Mouse (Mus musculus) embryonic stem cell, embryonic (primary cell): ENCODE measurements at regions not wholly inside any gene's neighbourhood (a gene's known extent, or its start where the extent isn't known, plus 50 kb on each side); places are given as distances from the start of the nearest gene placed in this dataset.
"Not testable (repeated sequence)": the region's sequence is repeated elsewhere in the genome, so short reads cannot be mapped to it uniquely, and the experiment has no call there.

Source experiments
- CTCF ChIA-PET, 4 experiments: fragments of 300-600 bp in 2 of 4; fragments of 350-600 bp in 2 of 4; sonication (Branson Sonifier 250); formaldehyde crosslinking; loops; one replicate each; lab custom pipeline; 2022; ENCODE audit warnings: inconsistent platforms in 2 of 4; lab: Charles Lee
- POLR2A ChIA-PET, 4 experiments: fragments of 300-600 bp in 2 of 4; fragments of 350-600 bp in 2 of 4; sonication (Branson Sonifier 250); formaldehyde crosslinking; loops; one replicate each; lab custom pipeline; 2022; ENCODE audit warnings: antibody characterized with exemption in 4 of 4, inconsistent platforms in 1 of 4; lab: Charles Lee

DNA sequence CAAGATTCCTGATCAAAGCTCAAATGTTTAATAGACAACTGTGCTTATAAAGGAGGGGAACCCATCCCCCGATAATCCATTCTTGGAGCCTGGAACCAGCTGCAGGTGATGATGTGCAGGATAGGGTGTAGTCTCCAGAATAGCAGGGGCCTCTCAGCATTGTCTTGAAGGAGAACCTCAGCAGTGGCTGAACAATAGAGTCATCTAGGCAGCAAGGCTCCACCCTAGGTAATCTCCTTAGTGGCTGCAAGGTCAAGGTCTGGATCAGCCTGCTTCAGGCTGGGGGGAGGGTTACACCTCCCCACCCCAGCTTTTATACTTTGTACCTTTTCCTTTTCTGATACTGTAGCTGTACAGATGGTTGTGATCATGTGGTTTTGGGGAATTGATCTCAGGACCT lies 116.8 kb upstream of the Mettl4 start:
- ChIA-PET CTCF (interaction anchor here in 2 of 4 experiments (0.6 kb wide), 2 partner anchors 12 to 16 kb away, joined by 3 read pairs; no protein-coding TSS in a partner anchor), POLR2A (interaction anchor here (0.6 to 4.6 kb wide), 20 partner anchors 9 to 824 kb away, joined by 3 to 70 read pairs (median 6); partner anchors contain the start of gene Mettl4 (in 3 of the 4))

DNA sequence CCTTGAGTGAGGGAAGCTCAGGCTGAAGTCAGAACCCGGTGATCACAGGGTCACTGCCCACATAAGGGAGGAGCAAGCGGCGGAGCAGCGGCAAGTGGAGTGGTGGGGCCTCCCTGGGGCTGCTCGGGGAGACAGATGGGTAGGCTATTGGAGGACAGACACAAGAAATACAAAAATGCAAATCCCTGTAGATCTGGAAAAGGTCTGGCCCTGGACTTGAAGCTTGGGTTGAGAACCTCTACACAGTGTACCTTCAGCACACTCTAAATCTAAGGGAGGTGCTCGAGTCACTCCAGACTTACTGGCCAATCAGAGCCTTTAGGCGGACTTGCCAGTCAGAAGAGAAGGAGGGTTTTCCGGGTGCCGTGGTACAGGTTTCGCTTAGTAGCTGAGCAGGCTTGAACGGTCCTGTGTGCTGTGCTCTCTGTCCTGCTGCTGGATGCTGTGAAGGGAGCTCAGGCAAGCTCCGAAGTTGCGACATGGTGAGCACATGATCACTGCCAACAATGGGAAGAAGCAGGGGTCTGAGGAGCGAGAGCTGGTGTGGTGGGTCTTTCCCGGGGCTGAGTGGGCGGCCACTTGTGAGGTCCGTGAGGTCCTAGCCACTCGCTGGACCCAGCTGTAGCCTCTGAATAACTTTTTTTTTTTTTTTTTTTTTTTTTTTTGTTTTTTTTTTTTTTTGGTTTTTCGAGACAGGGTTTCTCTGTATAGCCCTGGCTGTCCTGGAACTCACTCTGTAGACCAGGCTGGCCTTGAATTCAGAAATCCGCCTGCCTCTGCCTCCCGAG lies 114.9 kb upstream of the Mettl4 start:
- CTCF ChIA-PET, result not testable (repeated sequence)
- POLR2A ChIA-PET, result interaction anchor here (0.7 to 4.6 kb wide), 28 partner anchors 8 to 924 kb away, joined by 3 to 70 read pairs (median 5); partner anchors contain the start of gene Mettl4 (in 3 of the 4)

DNA sequence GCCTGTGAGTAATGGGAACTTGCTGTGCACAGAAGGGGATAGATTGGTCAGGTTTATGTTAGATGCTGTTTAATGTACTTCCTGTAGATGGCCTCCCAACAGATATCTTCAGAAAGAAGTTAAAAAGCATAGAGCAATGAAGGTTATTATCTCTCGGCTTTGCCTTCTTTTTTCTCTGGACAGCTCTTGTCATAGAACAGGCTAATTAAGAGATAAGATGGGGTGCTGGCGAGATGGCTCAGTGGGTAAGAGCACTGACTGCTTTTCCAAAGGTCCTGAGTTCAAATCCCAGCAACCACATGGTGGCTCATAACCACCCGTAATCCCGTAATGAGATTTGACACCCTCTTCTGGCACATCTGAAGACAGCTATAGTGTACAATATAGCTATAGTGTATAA lies 104.9 kb upstream of the Mettl4 start:
- CTCF ChIA-PET, result interaction anchor here in 1 of 4 experiments (0.6 kb wide), 1 partner anchor 12 kb away, joined by 3 read pairs; no protein-coding TSS in a partner anchor
- POLR2A ChIA-PET, result not testable (repeated sequence)

DNA sequence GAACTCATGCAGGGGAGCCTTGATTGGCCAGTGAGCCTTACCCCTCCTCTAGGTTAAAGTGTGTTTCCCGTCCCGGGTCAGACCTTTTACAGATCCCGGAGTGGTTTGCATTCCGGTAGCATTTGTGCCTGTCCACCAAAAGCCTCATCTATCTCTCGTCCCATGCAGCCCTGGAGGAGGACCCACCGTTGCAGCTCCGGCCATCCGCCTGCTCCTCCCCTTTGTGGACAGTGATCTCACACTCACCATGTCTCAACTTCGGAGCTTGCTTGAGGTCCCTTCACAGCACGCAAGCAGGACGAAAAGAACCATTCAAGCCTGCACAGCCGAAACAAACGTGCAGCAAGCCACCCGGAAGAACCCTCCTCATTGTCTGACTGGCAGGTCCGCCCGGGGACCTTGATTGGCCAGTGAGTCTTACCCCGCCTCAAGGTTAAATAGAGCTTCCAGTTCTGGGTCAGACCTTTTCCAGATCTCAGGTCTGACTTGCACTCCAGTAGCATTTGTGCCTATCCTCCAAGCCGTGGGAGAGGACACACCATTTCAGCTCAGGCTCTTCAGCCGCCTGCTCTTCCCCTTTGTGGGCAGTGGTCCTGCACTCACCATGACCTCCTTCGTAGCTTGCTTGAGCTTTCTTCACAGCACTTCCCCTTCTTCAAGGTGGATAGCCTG lies 84.8 kb upstream of the Mettl4 start:
- POLR2A ChIA-PET, result interaction anchor here (0.6 to 2.5 kb wide), 32 partner anchors 8 to 183 kb away, joined by 3 to 70 read pairs (median 3); partner anchors contain the start of gene Mettl4 (in 2 of the 4)
- CTCF ChIA-PET, result interaction anchor here in 2 of 4 experiments (0.5 to 0.9 kb wide), 2 partner anchors 10 to 22 kb away, joined by 3 to 8 read pairs; no protein-coding TSS in a partner anchor

DNA sequence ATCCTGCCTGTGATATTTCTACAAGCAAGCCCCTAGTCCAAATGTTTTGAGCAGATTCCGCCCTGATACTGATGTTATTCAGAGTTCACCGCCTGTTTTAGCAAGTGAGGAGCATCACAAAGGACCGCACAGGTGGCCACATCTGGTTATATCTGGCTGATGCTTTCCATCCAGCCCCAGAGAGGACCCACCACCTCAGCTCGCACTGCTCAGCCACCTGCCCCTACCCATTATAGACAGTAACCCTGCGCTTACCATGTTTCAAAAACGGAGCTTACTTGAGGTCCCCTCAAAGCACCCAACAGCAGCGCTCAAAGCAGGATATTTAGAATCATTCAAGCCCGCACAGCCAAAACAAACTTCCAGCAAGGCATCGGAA lies 84.2 kb upstream of the Mettl4 start:
- ChIA-PET POLR2A (interaction anchor here (0.7 to 2.5 kb wide), 24 partner anchors 7 to 182 kb away, joined by 3 to 70 read pairs (median 4); partner anchors contain the start of gene Mettl4 (in 2 of the 4)), CTCF (interaction anchor here in 1 of 4 experiments (0.9 kb wide), 1 partner anchor 9 kb away, joined by 8 read pairs; no protein-coding TSS in a partner anchor)

DNA sequence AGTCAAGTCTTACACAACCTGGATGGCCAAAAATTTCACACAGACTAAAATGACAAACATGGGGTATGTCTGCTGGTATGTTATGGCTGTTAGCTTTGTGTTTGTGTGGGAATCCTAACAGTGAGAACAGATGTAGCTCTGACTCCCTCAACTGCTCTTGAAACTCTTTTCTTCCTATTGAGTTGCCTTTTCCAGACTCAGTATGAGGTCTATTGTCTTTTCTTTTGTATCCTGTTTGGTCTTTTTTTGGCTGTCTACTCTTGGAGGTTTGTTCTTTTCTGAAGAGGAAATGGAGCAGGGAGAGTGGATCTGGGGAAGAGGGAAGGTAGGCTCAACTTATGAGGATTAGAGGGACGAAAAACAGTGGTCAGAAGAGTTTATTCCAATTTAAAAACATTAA lies 76.6 kb upstream of the Mettl4 start:
- POLR2A ChIA-PET, result interaction anchor here in 2 of 4 experiments (0.6 to 3.5 kb wide), 4 partner anchors 8 to 39 kb away, joined by 3 to 13 read pairs (median 7); no protein-coding TSS in a partner anchor
- CTCF ChIA-PET, result not testable (repeated sequence)

DNA sequence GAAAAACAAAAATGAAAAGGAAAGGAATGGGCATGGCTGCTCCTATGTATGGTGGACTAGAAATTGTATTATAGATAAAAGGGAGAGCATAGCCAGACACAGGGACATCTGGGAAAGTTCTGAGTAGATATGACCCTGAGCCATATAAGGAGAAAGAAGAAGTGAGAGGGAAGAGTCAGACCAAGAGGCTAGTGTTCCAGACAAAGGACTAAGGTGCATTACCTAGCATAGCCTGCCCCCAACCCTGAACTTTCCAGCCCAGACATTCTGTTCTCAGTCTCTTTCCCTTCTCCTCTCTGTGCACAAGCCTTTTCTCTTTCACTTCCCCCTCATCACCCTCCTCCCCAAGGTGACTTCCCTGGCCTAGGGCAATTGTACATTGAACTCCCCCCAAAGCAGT lies 58.9 kb upstream of the Mettl4 start:
- ChIA-PET CTCF (no interaction called here), POLR2A (no interaction called here)
